Mouse (Mus musculus) heart, adult 2 months (tissue): ENCODE data around the gene Cyp2b23. TPM values are rescaled to one million over a fixed set of nuclear protein-coding genes. Genes with fewer than 3 reads are reported as not detected.
"Not testable (repeated sequence)": the region's sequence is repeated elsewhere in the genome, so short reads cannot be mapped to it uniquely, and the experiment has no call there.

Source experiments
- DNase-seq, 2 experiments: peaks; one replicate each; pipeline ENCODE4 v3.0.0; 2021
- H3K27ac ChIP-seq: fragments of 200-600 bp; 2 replicates; pipeline ENCODE4 v1.8.1; 2022
- H3K27me3 ChIP-seq: fragments of 200-500 bp; 2 replicates; pipeline ENCODE4 v1.6.1; 2012; ENCODE audit warnings: mild to moderate bottlenecking, low read length, inconsistent platforms, mixed read lengths; ENCODE audit not compliant: control insufficient read depth, insufficient read depth
- H3K36me3 ChIP-seq: fragments of 200-500 bp; 2 replicates; pipeline ENCODE4 v1.6.1; 2012; ENCODE audit warnings: low read length, inconsistent platforms; ENCODE audit not compliant: control insufficient read depth, insufficient read depth
- H3K4me1 ChIP-seq: fragments of 200-500 bp; 2 replicates; pipeline ENCODE4 v1.6.1; 2011; ENCODE audit warnings: low read length; ENCODE audit not compliant: control insufficient read depth, insufficient read depth
- H3K4me3 ChIP-seq: fragments of 200-600 bp; 2 replicates; pipeline ENCODE4 v1.8.1; 2022
- H3K79me2 ChIP-seq: fragments of 200-500 bp; replicated peaks from 2 replicates; pipeline ENCODE4 v1.6.1; 2012; ENCODE audit warnings: mild to moderate bottlenecking, inconsistent platforms, low read length, moderate library complexity, mixed read lengths; ENCODE audit not compliant: control insufficient read depth, insufficient read depth
- H3K9ac ChIP-seq: fragments of 200-500 bp; 2 replicates; pipeline ENCODE4 v1.6.1; 2012; ENCODE audit warnings: low read depth, mild to moderate bottlenecking, control low read depth, inconsistent platforms, low read length, mixed read lengths
- CTCF ChIP-seq: fragments of 200-600 bp; IDR thresholded peaks from 2 replicates; pipeline ENCODE4 v1.8.1; 2022; ENCODE audit warnings: antibody characterized with exemption, mild to moderate bottlenecking, moderate library complexity
- EP300 ChIP-seq: fragments of 200-500 bp; IDR thresholded peaks from 2 replicates; pipeline ENCODE4 v1.6.1; 2011; ENCODE audit warnings: low read depth, low read length, control low read depth; ENCODE audit not compliant: insufficient read depth
- POLR2A ChIP-seq: fragments of 200-500 bp; IDR thresholded peaks from 2 replicates; pipeline ENCODE4 v1.6.1; 2011; ENCODE audit warnings: mild to moderate bottlenecking, low read depth, low read length, control low read depth; ENCODE audit not compliant: insufficient read depth
- WGBS: fragments of 180-500 bp; shearing (Covaris S2); methylation state at CpG from one replicate; pipeline ENCODE4 v1.1.7; 2018; 5-methylcytosine and 5-hydroxymethylcytosine counted together
- intact Hi-C: fragments of 180-260 bp; cut with DNase I; formaldehyde crosslinking; loops from one replicate; pipeline ENCODE4 v1.15.1; 2025
- long read RNA-seq: library from polyadenylated mRNA; stranded (forward); transcript quantifications from one replicate; pipeline ENCODE4 v2.0.0, GENCODE M21; 2021
- polyA plus RNA-seq: library from polyadenylated mRNA; depleted of rRNA; stranded (reverse); fragments of >200 nt; gene quantifications from 2 replicates; pipeline ENCODE4 v1.2.3, GENCODE M21; 2012; rRNA removed
- total RNA-seq, 2 experiments: library from RNA; stranded (reverse); gene quantifications; 2 replicates each; pipeline ENCODE4 v1.2.3; 2021

Cyp2b23 gene
- not detected for total RNA-seq
- not detected in 2 replicates for polyA plus RNA-seq
- long read RNA-seq: 0 reads

DNA sequence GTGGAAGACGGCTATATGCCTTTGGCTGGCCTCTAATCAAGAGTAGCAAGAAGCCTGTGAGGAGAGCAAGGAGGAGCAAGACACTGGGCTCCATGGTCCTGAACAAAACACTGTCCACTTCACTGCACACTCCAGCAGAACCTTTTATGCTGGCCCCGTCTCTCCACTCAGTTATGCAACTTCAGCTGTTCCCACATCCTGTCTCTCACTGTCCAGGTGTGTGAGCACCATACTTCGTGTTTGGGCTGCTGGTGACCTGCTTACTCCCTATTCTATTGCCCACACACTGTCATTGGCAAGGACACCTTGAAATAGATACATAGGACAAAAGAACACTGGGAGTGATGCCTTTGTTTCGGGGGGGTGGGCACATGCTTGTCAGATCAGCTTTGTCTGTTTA lies at the start of gene Cyp2b23:
Gene Cyp2b23, minus strand, starts transcription at position 101 of the 400 bp plus-strand sequence.
- WGBS: 61% methylated on average over 4 of the region's 4 CpGs
- Histone ChIP-seq H3K27ac (no peak within 1 kb of the TSS), H3K27me3 (no peaks in the 10 kb centered on the region), H3K79me2 (no peaks in the 10 kb centered on the region), H3K4me3 (no peak within 1 kb of the TSS), H3K36me3 (no peaks in the 10 kb centered on the region), H3K4me1 (no peaks in the 10 kb centered on the region), H3K9ac (no peak within 1 kb of the TSS)
- TF ChIP-seq CTCF (no peak), POLR2A (no peak), EP300 (no peak)
- intact Hi-C loops: no loop called here
- no peak for DNase-seq

DNA sequence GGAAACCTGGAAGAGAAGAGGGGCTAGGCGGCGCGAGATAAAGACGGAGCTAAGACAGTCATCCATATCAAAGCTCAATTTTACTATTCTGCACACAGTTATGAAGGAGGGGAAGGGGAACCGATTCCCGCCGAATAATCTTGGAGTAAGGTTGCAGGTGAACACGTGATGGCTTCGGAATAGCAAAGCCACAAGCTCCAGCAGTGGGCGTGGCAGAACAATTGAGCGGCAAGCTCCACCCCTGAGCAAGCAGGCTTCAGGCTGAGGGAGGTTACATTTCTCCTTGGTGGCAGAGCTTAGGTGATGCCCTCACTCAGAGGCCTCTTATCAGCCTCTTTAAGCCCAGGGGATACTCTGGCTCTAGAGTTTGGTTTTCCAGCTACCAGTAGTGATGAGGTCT lies 24.8 kb upstream of the Cyp2b23 start:
- H3K79me2 ChIP-seq: no peaks in the 10 kb centered on the region
- no peaks in the 10 kb centered on the region for H3K36me3 ChIP-seq
- H3K27me3 ChIP-seq: no peaks in the 10 kb centered on the region
- 76% methylated on average over 11 of the region's 11 CpGs for WGBS
- no peak overlapping the region for H3K4me3 ChIP-seq
- no peaks in the 10 kb centered on the region for H3K4me1 ChIP-seq
- no peak overlapping the region for H3K27ac ChIP-seq
- no peak overlapping the region for H3K9ac ChIP-seq
- intact Hi-C loops: no loop called here
- TF ChIP-seq POLR2A (no peak), EP300 (no peak), CTCF (no peak)
- no peak for DNase-seq

DNA sequence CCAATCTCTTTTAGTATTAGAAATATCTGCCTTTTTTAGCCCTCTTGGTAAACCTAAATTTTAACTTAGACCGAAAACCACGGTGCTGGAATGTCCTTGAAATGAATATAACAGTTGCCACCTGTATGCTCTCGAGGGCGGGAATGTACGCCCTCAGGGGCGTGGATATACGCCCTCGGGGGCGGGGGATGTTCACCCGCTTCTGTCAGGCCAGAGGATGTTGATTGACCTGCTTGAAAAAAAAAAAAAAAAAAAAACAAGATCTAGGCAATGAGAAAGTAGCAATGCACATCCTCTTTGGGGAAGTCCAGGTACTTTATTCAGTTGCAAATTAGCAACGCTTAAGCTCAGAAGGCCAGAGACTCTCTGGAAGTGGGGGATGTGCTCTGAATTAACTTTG lies 20.8 kb upstream of the Cyp2b23 start:
- Histone ChIP-seq H3K4me3 (no peak overlapping the region), H3K27me3 (no peaks in the 10 kb centered on the region), H3K4me1 (no peaks in the 10 kb centered on the region), H3K79me2 (no peaks in the 10 kb centered on the region), H3K27ac (no peak overlapping the region), H3K36me3 (no peaks in the 10 kb centered on the region), H3K9ac (no peak overlapping the region)
- no peak for DNase-seq
- 43% methylated on average over 11 of the region's 11 CpGs for WGBS
- no peak for TF ChIP-seq EP300
- TF ChIP-seq CTCF: no peak
- no peak for TF ChIP-seq POLR2A
- intact Hi-C loops: no loop called here

DNA sequence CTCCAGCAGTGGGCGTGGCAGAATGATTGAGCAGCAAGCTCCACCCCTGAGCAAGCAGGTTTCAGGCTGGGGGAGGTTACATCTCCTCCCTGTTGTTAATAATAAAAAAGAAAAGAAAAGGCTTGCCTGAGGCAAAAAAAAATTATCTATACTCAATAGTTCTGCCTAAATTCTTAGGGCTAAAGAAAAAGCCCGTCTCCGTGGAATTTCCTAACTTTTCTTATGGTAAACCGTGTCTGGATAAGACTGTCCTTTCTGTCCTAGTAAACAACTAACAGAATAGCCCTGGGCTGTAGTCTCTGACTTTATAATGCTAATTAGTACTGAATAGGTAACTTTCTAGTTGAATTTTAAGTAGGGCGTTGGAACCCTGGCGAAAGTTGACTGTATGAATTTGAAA lies 20.0 kb upstream of the Cyp2b23 start:
- WGBS: 55% methylated on average over 6 of the region's 6 CpGs
- H3K27ac ChIP-seq, H3K4me1 ChIP-seq, H3K79me2 ChIP-seq, DNase-seq, H3K4me3 ChIP-seq, intact Hi-C loops, H3K9ac ChIP-seq, H3K36me3 ChIP-seq, H3K27me3 ChIP-seq: not testable (repeated sequence)

DNA sequence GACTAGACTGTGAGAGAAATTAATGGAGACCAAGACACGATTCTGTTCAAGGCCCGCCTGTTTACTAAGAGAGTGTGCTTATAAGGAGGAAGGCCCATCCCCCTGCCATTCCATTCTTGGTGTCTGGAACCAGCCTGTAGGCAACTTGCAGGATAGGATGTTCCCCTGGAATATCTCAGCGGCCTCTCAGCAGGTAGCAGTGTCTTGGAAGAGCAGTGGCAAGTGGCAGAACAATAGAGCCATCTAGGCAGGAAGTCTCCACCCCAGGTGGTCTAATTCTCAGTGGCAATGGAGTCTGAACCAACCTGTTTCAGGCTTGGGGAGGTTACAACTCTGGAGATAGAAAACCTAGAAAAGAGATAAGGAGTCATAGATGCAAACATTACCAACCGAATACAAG lies 13.9 kb upstream of the Cyp2b23 start:
- intact Hi-C loops: no loop called here
- no peak for DNase-seq
- Histone ChIP-seq H3K9ac (no peak overlapping the region), H3K79me2 (no peaks in the 10 kb centered on the region), H3K4me3 (no peak overlapping the region), H3K4me1 (no peaks in the 10 kb centered on the region), H3K27ac (no peak overlapping the region), H3K27me3 (no peaks in the 10 kb centered on the region), H3K36me3 (no peaks in the 10 kb centered on the region)
- TF ChIP-seq EP300 (no peak), CTCF (no peak), POLR2A (no peak)
- WGBS: 65% methylated on average over 4 of the region's 4 CpGs

DNA sequence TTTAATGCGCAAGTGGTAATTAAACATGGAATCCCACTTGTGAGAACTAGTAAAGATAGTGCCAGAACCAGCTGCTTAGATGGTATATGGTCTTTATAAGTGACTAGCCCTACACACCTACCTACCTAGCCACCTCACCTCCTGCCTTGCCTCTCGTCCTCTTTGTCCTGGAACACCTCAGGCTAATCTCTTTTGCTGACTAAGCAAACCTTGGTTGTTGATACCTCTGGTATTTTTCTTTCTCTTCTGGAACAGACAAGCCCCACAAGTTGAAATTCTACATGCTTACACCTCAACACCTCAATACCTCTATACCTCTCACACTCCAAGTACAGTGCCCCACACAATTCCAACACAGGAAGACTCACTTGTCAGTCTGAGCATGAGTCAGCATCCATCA lies 524 bp downstream of the Cyp2b23 start:
- no peak for DNase-seq
- Histone ChIP-seq H3K4me3 (no peak overlapping the region), H3K27ac (no peak overlapping the region), H3K79me2 (no peaks in the 10 kb centered on the region), H3K27me3 (no peaks in the 10 kb centered on the region), H3K36me3 (no peaks in the 10 kb centered on the region), H3K9ac (no peak overlapping the region), H3K4me1 (no peaks in the 10 kb centered on the region)
- WGBS: 64% methylated on average over 2 of the region's 2 CpGs
- TF ChIP-seq CTCF: no peak
- TF ChIP-seq EP300: no peak
- no peak for TF ChIP-seq POLR2A
- intact Hi-C loops: no loop called here

DNA sequence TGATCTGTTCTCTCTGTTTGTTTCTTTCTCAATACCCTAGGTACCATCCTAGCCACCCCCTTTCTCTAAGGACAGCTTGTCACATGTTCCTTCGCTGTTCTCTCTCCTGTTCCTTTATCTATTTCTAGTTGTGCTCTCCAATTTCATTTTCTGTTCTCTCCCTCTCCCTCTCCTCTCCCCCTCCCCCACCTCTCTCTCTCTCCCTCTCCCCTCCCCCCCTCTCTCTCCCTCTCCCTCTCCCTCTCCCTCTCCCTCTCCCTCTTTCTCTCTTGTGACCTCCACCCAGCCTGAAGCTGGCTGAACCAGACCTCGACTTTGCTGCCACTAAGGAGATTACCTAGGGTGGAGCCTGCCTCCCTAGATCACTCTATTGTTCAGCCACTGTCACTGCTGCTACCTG lies 18.8 kb downstream of the Cyp2b23 start:
- intact Hi-C loops, H3K27ac ChIP-seq, H3K4me1 ChIP-seq, H3K36me3 ChIP-seq, H3K4me3 ChIP-seq, DNase-seq, H3K79me2 ChIP-seq, H3K9ac ChIP-seq, H3K27me3 ChIP-seq: not testable (repeated sequence)
- 30% methylated on average over 2 of the region's 2 CpGs for WGBS
